8 mouse cellular contexts compared by ENCODE assay signal in genomic region chr4:129623681-129624091, GRCm38 (mm10). TPM values are rescaled to one million over a fixed set of nuclear protein-coding genes. Genes with fewer than 3 reads are reported as not detected.
DNase-seq lines count a peak whose midpoint lies in the region; ATAC-seq and TF ChIP-seq lines count a peak whose summit lies in the region.

Ccdc28b (minus strand) TSS chr4:129623947.

- no peaks in the 10 kb centered on the region for H3K9me3 ChIP-seq in ES-Bruce4 (replicated peaks; ENCODE audit: control insufficient read depth, insufficient read depth, low read length, poor library complexity, severe bottlenecking)
- no peaks in the 10 kb centered on the region for H3K9me3 ChIP-seq in embryonic facial prominence, embryonic 15.5 days (replicated peaks)
- no peaks in the 10 kb centered on the region for H3K9me3 ChIP-seq in heart, embryonic 12.5 days (replicated peaks)
- H3K9me3 ChIP-seq in kidney, embryonic 16.5 days (ENCODE audit: low read length), result no peaks in the 10 kb centered on the region
- H3K9me3 ChIP-seq in midbrain, postnatal 0 days (ENCODE audit: low read length), result no peaks in the 10 kb centered on the region

- peaks cover 12% of the 10 kb centered on the region for H3K36me3 ChIP-seq in ES-Bruce4 (ENCODE audit: control insufficient read depth, insufficient read depth, low read length, poor library complexity, severe bottlenecking)
- peaks cover 33% of the 10 kb centered on the region for H3K36me3 ChIP-seq in embryonic facial prominence, embryonic 15.5 days
- H3K36me3 ChIP-seq in heart, embryonic 12.5 days, result peaks cover 34% of the 10 kb centered on the region
- H3K36me3 ChIP-seq in kidney, embryonic 16.5 days (ENCODE audit: insufficient read depth, low read length), result peaks cover 31% of the 10 kb centered on the region
- peaks cover 7% of the 10 kb centered on the region for H3K36me3 ChIP-seq in liver, adult 2 months (ENCODE audit: control insufficient read depth, insufficient read depth, low read length)
- H3K36me3 ChIP-seq in midbrain, postnatal 0 days (ENCODE audit: insufficient read depth, low read length), result peaks cover 22% of the 10 kb centered on the region

- no peak for TF ChIP-seq EP300 in ES-Bruce4 (IDR thresholded peaks at IDR 0.05; ENCODE audit: insufficient read depth, low read depth, low read length)

- H3K27me3 ChIP-seq in ES-Bruce4 (ENCODE audit: control insufficient read depth, insufficient read depth, low read length, poor library complexity, severe bottlenecking), result no peaks in the 10 kb centered on the region
- H3K27me3 ChIP-seq in embryonic facial prominence, embryonic 15.5 days, result no peaks in the 10 kb centered on the region
- H3K27me3 ChIP-seq in heart, embryonic 12.5 days (replicated peaks), result no peaks in the 10 kb centered on the region
- no peaks in the 10 kb centered on the region for H3K27me3 ChIP-seq in kidney, embryonic 16.5 days (ENCODE audit: insufficient read depth, low read length)
- H3K27me3 ChIP-seq in liver, adult 2 months (ENCODE audit: control insufficient read depth, insufficient read depth, low read length), result no peaks in the 10 kb centered on the region
- no peaks in the 10 kb centered on the region for H3K27me3 ChIP-seq in midbrain, postnatal 0 days (ENCODE audit: insufficient read depth, low read length)

- peak; percentile 66 for DNase-seq in adrenal gland, postnatal 14 days
- peak; percentile 66 for DNase-seq in liver, adult 2 months (ENCODE audit: extremely low read depth, low read depth, low spot score)
- DNase-seq in midbrain, postnatal 0 days (ENCODE audit: low spot score), result peak; percentile 77
- DNase-seq in c-Kit-positive CD71-positive TER-119-positive erythroid progenitor cells, embryonic 14.5 days (ENCODE audit: low spot score), result no peak

- ATAC-seq in embryonic facial prominence, embryonic 15.5 days (ENCODE audit: insufficient number of reproducible peaks, low FRiP score, low TSS enrichment, low read depth), result 0 out of 2 replicates have a peak, but pooled peaks have one; percentile 12
- 0 out of 2 replicates have a peak, but pooled peaks have one; percentile 30 for ATAC-seq in heart, embryonic 12.5 days (ENCODE audit: insufficient number of reproducible peaks, low FRiP score)
- ATAC-seq in kidney, embryonic 16.5 days (ENCODE audit: low FRiP score, low TSS enrichment), result peak; percentile 36; the same call in 1 of the 2 replicates
- peak; percentile 42 for ATAC-seq in midbrain, postnatal 0 days (ENCODE audit: low FRiP score)

- peak within 1 kb of the TSS; percentile 64 for H3K9ac ChIP-seq in ES-Bruce4 (ENCODE audit: low read depth, poor library complexity, severe bottlenecking)
- H3K9ac ChIP-seq in embryonic facial prominence, embryonic 15.5 days, result peak within 1 kb of the TSS; percentile 59
- H3K9ac ChIP-seq in heart, embryonic 12.5 days, result peak within 1 kb of the TSS; percentile 86
- H3K9ac ChIP-seq in kidney, embryonic 16.5 days (replicated peaks; ENCODE audit: low read length), result peak within 1 kb of the TSS; percentile 90
- peak within 1 kb of the TSS; percentile 79 for H3K9ac ChIP-seq in liver, adult 2 months (ENCODE audit: low read depth, low read length)
- peak within 1 kb of the TSS; percentile 81 for H3K9ac ChIP-seq in midbrain, postnatal 0 days (replicated peaks; ENCODE audit: low read length, poor library complexity, severe bottlenecking)

- TF ChIP-seq POLR2A in ES-Bruce4 (IDR thresholded peaks at IDR 0.05; ENCODE audit: insufficient read depth, low read length), result no peak
- TF ChIP-seq POLR2A in liver, adult 2 months (IDR thresholded peaks at IDR 0.05; ENCODE audit: extremely low read depth, insufficient read depth, low read length), result no peak

- no peak for TF ChIP-seq CTCF in ES-Bruce4 (IDR thresholded peaks at IDR 0.05; ENCODE audit: low read depth, low read length)
- no peak for TF ChIP-seq CTCF in liver, adult 2 months (IDR thresholded peaks at IDR 0.05; ENCODE audit: low read depth, low read length)
- no peak for TF ChIP-seq CTCF in midbrain, postnatal 0 days (IDR thresholded peaks at IDR 0.05)

- H3K4me3 ChIP-seq in ES-Bruce4 (ENCODE audit: low read depth, low read length), result peak within 1 kb of the TSS; percentile 70
- H3K4me3 ChIP-seq in embryonic facial prominence, embryonic 15.5 days (replicated peaks), result peak within 1 kb of the TSS; percentile 68
- H3K4me3 ChIP-seq in heart, embryonic 12.5 days, result peak within 1 kb of the TSS; percentile 79
- H3K4me3 ChIP-seq in kidney, embryonic 16.5 days (ENCODE audit: low read length), result peak within 1 kb of the TSS; percentile 82
- peak within 1 kb of the TSS; percentile 67 for H3K4me3 ChIP-seq in liver, adult 2 months (ENCODE audit: insufficient read depth, low read depth, low read length)
- peak within 1 kb of the TSS; percentile 59 for H3K4me3 ChIP-seq in midbrain, postnatal 0 days (ENCODE audit: low read depth, low read length)

- 0 out of 2 replicates have a peak, but pooled peaks cover 4% of the 10 kb centered on the region for H3K79me2 ChIP-seq in liver, adult 2 months (ENCODE audit: control insufficient read depth, insufficient read depth, low read length)

- 0% methylated on average over 10 of the region's 10 CpGs for WGBS in embryonic facial prominence, embryonic 15.5 days
- WGBS in heart, embryonic 12.5 days, result under 1% methylated on average over 10 of the region's 10 CpGs
- WGBS in kidney, embryonic 16.5 days, result under 1% methylated on average over 10 of the region's 10 CpGs
- 1% methylated on average over 10 of the region's 10 CpGs for WGBS in liver, adult 2 months
- WGBS in midbrain, postnatal 0 days, result 0% methylated on average over 10 of the region's 10 CpGs

- H3K4me1 ChIP-seq in ES-Bruce4 (ENCODE audit: control insufficient read depth, insufficient read depth, low read length), result peaks cover 6% of the 10 kb centered on the region
- H3K4me1 ChIP-seq in embryonic facial prominence, embryonic 15.5 days, result peaks cover 40% of the 10 kb centered on the region
- H3K4me1 ChIP-seq in heart, embryonic 12.5 days (replicated peaks), result peaks cover 31% of the 10 kb centered on the region
- peaks cover 36% of the 10 kb centered on the region for H3K4me1 ChIP-seq in kidney, embryonic 16.5 days (ENCODE audit: insufficient read depth, low read length)
- peaks cover 12% of the 10 kb centered on the region for H3K4me1 ChIP-seq in liver, adult 2 months (ENCODE audit: control insufficient read depth, insufficient read depth, low read length)
- peaks cover 26% of the 10 kb centered on the region for H3K4me1 ChIP-seq in midbrain, postnatal 0 days (ENCODE audit: insufficient read depth, low read length)

- H3K27ac ChIP-seq in ES-Bruce4 (ENCODE audit: insufficient read depth, low read length), result no peak within 1 kb of the TSS
- H3K27ac ChIP-seq in embryonic facial prominence, embryonic 15.5 days (replicated peaks), result peak within 1 kb of the TSS; percentile 96
- peak within 1 kb of the TSS; percentile 89 for H3K27ac ChIP-seq in heart, embryonic 12.5 days (ENCODE audit: poor library complexity, severe bottlenecking)
- peak within 1 kb of the TSS; percentile 93 for H3K27ac ChIP-seq in kidney, embryonic 16.5 days (ENCODE audit: low read length)
- peak within 1 kb of the TSS; percentile 70 for H3K27ac ChIP-seq in liver, adult 2 months (replicated peaks; ENCODE audit: insufficient read depth, low read depth, low read length)
- peak within 1 kb of the TSS; percentile 96 for H3K27ac ChIP-seq in midbrain, postnatal 0 days (ENCODE audit: low read depth, low read length)

- H3K4me2 ChIP-seq in embryonic facial prominence, embryonic 15.5 days (replicated peaks), result peak within 1 kb of the TSS; percentile 76
- H3K4me2 ChIP-seq in heart, embryonic 12.5 days, result peak within 1 kb of the TSS; percentile 87
- H3K4me2 ChIP-seq in kidney, embryonic 16.5 days (replicated peaks; ENCODE audit: low read depth, low read length), result peak within 1 kb of the TSS; percentile 81
- peak within 1 kb of the TSS; percentile 89 for H3K4me2 ChIP-seq in midbrain, postnatal 0 days (ENCODE audit: low read depth, low read length, poor library complexity, severe bottlenecking)

RNA-seq across cellular contexts. Expression of gene Ccdc28b, which starts in this region (rescaled TPM):
- 7.4 and 8.7 TPM in 2 replicates for polyA plus RNA-seq in ES-Bruce4 (2011; ENCODE audit: insufficient read depth, insufficient read length, low read depth, missing spikeins)
- 56.7 and 67.4 TPM in 2 replicates for total RNA-seq in adrenal gland, postnatal 14 days (2021)
- polyA plus RNA-seq in embryonic facial prominence, embryonic 15.5 days (2015; fragmentation: Nextera tagmentation; extraction: Ambion mirVana), result 63.3 and 66.7 TPM in 2 replicates
- polyA plus RNA-seq in heart, embryonic 12.5 days (2016; fragmentation: Nextera tagmentation; extraction: Ambion mirVana), result 42.3 and 44.2 TPM in 2 replicates
- polyA plus RNA-seq in kidney, embryonic 16.5 days (2015; fragmentation: Nextera tagmentation; extraction: Ambion mirVana), result 64.1 and 71.7 TPM in 2 replicates
- 9.3 and 9.7 TPM in 2 replicates for total RNA-seq in liver, adult 2 months (2014; rRNA removed)
- 7.2 and 7.6 TPM in 2 replicates for polyA plus RNA-seq in liver, adult 2 months (2012; rRNA removed)
- 78.8 and 96.0 TPM in 2 replicates for total RNA-seq in midbrain, postnatal 0 days (2014; rRNA removed)
- polyA plus RNA-seq in midbrain, postnatal 0 days (2015; fragmentation: Nextera tagmentation; extraction: Ambion mirVana), result 174 and 182 TPM in 2 replicates
